Mouse (Mus musculus) midbrain, embryonic 14.5 days (tissue): ENCODE data around the gene Zfp865. TPM values are rescaled to one million over a fixed set of nuclear protein-coding genes. Genes with fewer than 3 reads are reported as not detected.
A peak's percentile ranks its signal among the peaks of the same experiment; 100 is the strongest.
"Not testable (repeated sequence)": the region's sequence is repeated elsewhere in the genome, so short reads cannot be mapped to it uniquely, and the experiment has no call there.

ENCODE experiments used
- ATAC-seq: fragments of 200-750 bp; cut with Nextera tagmentation; 2 replicates; pipeline ENCODE4 v1.8.0; 2017; ENCODE audit warnings: moderate number of reproducible peaks, moderate library complexity; ENCODE audit not compliant: low FRiP score, low TSS enrichment
- DNase-seq: peaks from one replicate; pipeline ENCODE4 v3.0.0-alpha.2; 2015
- H3K27ac ChIP-seq: fragments of 300-500 bp; sonication (generic); replicated peaks from 2 replicates; pipeline ENCODE4 v1.5.1; 2014; ENCODE audit warnings: mild to moderate bottlenecking, low read depth, low read length, moderate library complexity
- H3K27me3 ChIP-seq: fragments of 300-500 bp; sonication (generic); 2 replicates; pipeline ENCODE4 v1.6.1; 2014; ENCODE audit warnings: low read length, control low read depth, mixed read lengths; ENCODE audit not compliant: control insufficient read depth, insufficient read depth
- H3K36me3 ChIP-seq: fragments of 300-500 bp; sonication (generic); 2 replicates; pipeline ENCODE4 v1.6.1; 2014; ENCODE audit warnings: low read length, control low read depth; ENCODE audit not compliant: control insufficient read depth, insufficient read depth
- H3K4me1 ChIP-seq: fragments of 300-500 bp; sonication (generic); 2 replicates; pipeline ENCODE4 v1.6.1; 2014; ENCODE audit warnings: mild to moderate bottlenecking, antibody characterized with exemption, low read length, control low read depth; ENCODE audit not compliant: control insufficient read depth, insufficient read depth
- H3K4me2 ChIP-seq: fragments of 300-500 bp; sonication (generic); 2 replicates; pipeline ENCODE4 v1.6.1; 2014; ENCODE audit warnings: mild to moderate bottlenecking, low read length, moderate library complexity
- H3K4me3 ChIP-seq: fragments of 300-500 bp; sonication (generic); replicated peaks from 2 replicates; pipeline ENCODE4 v1.5.1; 2014; ENCODE audit warnings: low read depth, low read length
- H3K9ac ChIP-seq: fragments of 300-500 bp; sonication (generic); replicated peaks from 2 replicates; pipeline ENCODE4 v1.6.1; 2014; ENCODE audit warnings: mild to moderate bottlenecking, low read length, moderate library complexity
- H3K9me3 ChIP-seq: fragments of 300-500 bp; sonication (generic); 2 replicates; pipeline ENCODE4 v1.6.1; 2016; ENCODE audit warnings: low read length, control low read depth, mixed read lengths; ENCODE audit not compliant: control insufficient read depth
- WGBS: fragments of 180-500 bp; shearing (Covaris S2); extraction: QIAGEN DNeasy Blood & Tissue Kit; methylation state at CpG from one replicate; pipeline ENCODE4 v1.1.7; 2014; 5-methylcytosine and 5-hydroxymethylcytosine counted together
- polyA plus RNA-seq: library from polyadenylated mRNA; unstranded; fragments of >200 nt; fragmentation: Nextera tagmentation; extraction: Ambion mirVana; gene quantifications from 2 replicates; pipeline ENCODE4 v1.2.1, GENCODE M21; 2014

Zfp865 gene
- polyA plus RNA-seq, 1 experiment from 2014 or later, result 6.8 TPM

DNA sequence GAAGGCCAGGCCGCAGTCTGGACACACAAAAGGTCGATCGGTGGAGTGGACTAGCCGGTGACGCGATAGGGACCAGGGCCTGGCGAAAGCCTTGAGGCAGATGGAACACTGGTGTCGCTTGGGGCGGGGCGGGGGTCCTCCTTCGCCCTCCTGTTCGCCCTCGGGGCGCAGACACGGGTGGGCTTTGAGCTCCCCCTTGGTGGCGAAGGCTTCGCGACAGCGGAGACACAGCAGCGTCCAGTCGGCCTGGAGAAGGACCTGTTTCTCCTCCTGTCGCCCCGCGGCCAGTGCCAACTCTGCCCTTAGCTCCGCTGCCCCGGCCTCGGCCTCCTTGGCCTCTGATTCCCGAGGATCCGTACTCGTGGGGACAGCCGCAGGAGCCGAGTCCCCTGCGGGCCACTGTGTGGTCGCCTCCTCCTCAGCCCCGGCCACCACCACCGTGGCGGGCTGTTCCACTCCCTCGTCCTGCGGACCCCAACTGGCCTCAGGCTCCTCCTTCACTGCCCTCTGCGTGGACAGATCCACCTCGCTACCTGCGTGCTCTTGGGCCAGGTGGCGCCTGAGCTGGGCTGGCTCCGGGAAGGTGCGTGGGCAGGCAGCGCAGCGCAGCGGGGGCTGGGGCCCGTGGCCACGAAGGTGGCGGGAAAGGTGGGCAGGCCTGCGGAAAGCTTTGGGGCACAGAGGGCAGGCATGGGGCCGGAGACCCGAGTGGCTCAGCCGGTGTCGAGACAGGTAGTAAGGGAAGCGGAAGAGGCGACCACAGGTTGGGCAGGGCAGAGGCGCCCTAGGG, 26.0 kb upstream of the Zfp865 start:
- peaks cover 33% of the 10 kb centered on the region for H3K36me3 ChIP-seq
- H3K9ac ChIP-seq, result peak overlapping the region; percentile 37; the same call in 1 of the 2 replicates
- H3K27ac ChIP-seq, result no peak overlapping the region
- no peaks in the 10 kb centered on the region for H3K27me3 ChIP-seq
- peaks cover 22% of the 10 kb centered on the region for H3K4me1 ChIP-seq
- WGBS, result 51% methylated on average over 59 of the region's 59 CpGs
- H3K9me3 ChIP-seq, result no peaks in the 10 kb centered on the region
- H3K4me2 ChIP-seq, result peak overlapping the region; percentile 94
- ATAC-seq, result no peak
- DNase-seq, result no peak
- peak overlapping the region; percentile 81 for H3K4me3 ChIP-seq

DNA sequence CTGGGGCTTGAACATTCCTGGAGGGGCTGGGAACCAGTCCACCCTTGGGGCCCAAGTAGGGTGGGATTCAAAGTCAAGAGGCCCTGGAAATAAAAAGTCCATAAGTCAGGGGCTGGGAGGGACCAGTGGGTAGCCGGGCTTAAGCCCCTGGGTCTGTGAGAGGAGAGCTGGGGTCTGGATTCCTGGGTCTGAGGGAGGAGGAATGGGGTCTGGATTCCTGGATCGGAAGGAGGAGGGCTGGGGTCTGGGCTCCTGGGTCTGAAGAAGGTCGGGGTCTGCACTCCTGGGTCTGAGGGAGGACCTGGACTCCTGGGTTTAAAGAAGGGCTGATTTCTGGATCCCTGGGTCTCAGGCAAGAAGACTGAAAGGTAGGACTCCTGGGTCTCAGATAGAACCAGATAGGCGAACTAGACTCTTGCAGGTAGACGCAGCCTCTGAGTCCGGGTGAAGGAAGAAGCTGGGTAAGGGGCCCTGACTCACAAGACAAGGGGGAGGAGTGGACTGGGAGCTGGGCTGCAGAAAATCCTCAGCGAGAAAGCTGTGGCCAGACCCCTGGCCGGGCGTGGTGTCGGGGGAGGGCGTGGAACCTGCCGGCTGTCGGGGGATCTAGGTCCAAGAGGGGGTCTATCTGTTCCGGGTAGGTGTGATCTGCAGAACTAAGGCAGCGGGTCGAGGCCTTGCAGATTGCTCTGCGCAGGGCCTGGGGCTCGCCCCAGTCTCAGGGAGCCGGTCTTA, 24.7 kb upstream of the Zfp865 start:
- Histone ChIP-seq H3K4me3 (peak overlapping the region; percentile 81), H3K27me3 (no peaks in the 10 kb centered on the region), H3K9ac (peak overlapping the region; percentile 94), H3K9me3 (no peaks in the 10 kb centered on the region), H3K4me1 (peaks cover 22% of the 10 kb centered on the region), H3K27ac (peak overlapping the region; percentile 89), H3K36me3 (peaks cover 33% of the 10 kb centered on the region), H3K4me2 (peak overlapping the region; percentile 94)
- WGBS, result 3% methylated on average over 19 of the region's 19 CpGs
- ATAC-seq (no peak), DNase-seq (no peak)

DNA sequence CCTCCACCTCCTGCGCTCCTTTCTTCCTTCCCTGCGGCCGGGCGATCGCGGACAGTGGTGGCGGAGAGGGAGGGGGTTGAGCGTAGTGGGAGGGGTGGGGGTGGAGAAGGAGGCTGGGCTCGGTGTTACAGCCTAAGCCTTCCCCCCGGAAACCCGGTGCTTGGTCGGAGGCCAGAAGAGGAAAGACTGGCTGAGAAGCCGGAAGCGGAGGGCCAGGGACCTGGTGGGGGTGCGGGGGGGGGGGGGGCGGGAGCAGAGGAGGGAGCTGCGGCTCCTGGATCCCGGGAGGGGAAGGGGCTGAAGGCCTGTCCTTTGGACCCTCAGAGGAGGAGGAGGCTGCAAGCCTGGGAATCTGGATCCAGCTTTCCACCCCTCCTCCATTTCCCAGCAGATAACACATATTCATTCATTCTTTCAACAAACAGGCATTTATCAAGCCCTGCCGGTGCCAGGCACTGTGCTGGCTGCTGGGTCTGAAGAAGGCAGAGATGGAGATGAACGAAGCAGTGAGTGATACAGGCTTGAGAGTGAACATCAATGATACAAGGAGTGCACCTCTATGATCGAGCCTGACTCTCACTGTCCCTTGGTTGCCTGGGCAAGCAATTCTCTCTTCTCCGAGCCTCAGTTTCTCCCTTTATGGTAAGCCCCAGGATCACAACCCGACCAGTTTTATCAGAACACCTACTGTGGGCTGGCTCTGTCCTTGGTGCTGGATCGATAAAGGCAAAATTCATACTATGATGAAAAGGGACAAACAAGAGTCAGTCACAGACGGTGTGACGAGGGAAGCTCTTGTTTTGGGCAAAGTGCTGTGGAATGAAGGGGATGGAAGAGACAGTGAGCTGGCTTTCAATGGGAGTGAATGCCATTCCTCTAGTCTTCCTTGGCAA, 23.9 kb upstream of the Zfp865 start, which contains the start of gene Zfp579:
TSS of gene Zfp579 (minus strand) at position 156 of the 893 bp plus-strand sequence.
- DNase-seq, result peak; percentile 95

DNA sequence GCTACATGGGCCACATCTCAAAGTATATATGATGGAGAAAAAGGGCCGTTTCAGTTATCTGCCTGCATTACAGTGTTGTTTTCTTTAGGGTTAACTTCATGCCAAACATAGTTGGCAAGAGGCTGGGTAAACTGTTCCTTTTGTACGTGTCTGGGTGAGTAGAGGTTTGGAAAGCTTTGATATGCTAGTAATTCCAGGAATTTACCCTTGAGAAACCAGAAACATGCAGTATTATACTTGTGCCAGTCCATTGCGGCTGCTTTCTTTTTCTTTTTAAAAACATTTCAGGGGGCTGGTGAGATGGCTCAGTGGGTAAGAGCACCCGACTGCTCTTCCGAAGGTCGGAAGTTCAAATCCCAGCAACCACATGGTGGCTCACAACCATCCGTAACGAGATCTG, 23.2 kb upstream of the Zfp865 start:
- Histone ChIP-seq H3K9me3 (no peaks in the 10 kb centered on the region), H3K27me3 (no peaks in the 10 kb centered on the region), H3K4me1 (peaks cover 22% of the 10 kb centered on the region), H3K27ac (peak overlapping the region; percentile 89; the same call in 1 of the 2 replicates), H3K4me2 (peak overlapping the region; percentile 94), H3K4me3 (peak overlapping the region; percentile 81), H3K36me3 (peaks cover 25% of the 10 kb centered on the region), H3K9ac (peak overlapping the region; percentile 94)
- WGBS, result 67% methylated on average over 7 of the region's 8 CpGs
- ATAC-seq, result no peak
- DNase-seq, result no peak

More for the DNA sequence above, 23.9 kb upstream of the Zfp865 start, which contains the start of gene Zfp579:
- Histone ChIP-seq H3K4me2 (peak within 1 kb of the TSS; percentile 94), H3K27ac (peak within 1 kb of the TSS; percentile 89), H3K27me3 (no peaks in the 10 kb centered on the region), H3K36me3 (peaks cover 31% of the 10 kb centered on the region), H3K9me3 (no peaks in the 10 kb centered on the region), H3K4me1 (peaks cover 22% of the 10 kb centered on the region), H3K9ac (peak within 1 kb of the TSS; percentile 94), H3K4me3 (peak within 1 kb of the TSS; percentile 81)
- 2% methylated on average over 23 of the region's 26 CpGs for WGBS
- ATAC-seq, result peak; percentile 91

DNA sequence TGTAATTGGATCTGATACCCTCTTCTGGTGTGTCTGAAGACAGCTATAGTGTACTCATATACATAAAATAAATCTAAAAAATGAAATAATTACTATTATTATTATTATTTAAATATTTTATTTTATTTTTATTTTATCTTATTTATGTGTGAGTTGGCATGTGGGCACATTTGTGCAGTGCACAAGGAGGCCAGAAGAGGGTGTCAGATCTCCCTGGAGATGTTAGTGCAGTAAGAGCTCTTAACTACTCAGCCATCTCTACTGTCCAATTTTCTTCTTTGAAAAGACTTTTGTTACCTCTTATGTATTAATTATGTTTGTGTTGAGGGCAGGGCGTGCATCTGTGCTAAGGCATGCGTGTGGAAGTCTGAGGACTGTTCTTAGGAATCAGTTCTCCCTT, 20.3 kb upstream of the Zfp865 start:
- ATAC-seq, result no peak
- no peaks in the 10 kb centered on the region for H3K9me3 ChIP-seq
- H3K27me3 ChIP-seq, result no peaks in the 10 kb centered on the region
- H3K4me3 ChIP-seq, result no peak overlapping the region
- no peak overlapping the region for H3K4me2 ChIP-seq
- DNase-seq, result no peak
- no peak overlapping the region for H3K9ac ChIP-seq
- peaks cover 5% of the 10 kb centered on the region for H3K4me1 ChIP-seq
- H3K27ac ChIP-seq, result no peak overlapping the region
- 82% methylated on average over 2 of the region's 2 CpGs for WGBS
- H3K36me3 ChIP-seq, result no peaks in the 10 kb centered on the region

DNA sequence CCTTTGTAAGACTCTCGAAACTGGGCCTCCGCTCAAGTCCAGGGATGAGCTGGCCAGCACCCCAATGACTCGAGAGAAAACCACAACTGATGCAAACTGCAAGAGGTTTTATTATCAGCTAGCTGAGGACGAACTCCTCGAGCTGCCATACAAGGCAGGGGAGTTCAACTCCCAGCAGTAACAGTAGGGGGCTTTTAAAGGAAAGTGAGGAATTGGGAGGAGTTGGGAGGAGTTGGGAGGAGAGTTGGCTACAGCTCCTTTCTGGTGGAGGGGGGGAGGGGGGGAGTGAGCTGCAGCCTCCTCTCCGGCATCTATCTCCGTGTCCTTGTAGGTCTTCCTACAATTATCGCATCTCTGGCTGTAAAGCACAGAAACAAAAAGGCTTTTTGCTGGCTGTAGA, 17.3 kb upstream of the Zfp865 start:
- H3K27me3 ChIP-seq, ATAC-seq, H3K4me1 ChIP-seq, H3K27ac ChIP-seq, H3K9ac ChIP-seq, DNase-seq, H3K4me2 ChIP-seq, H3K9me3 ChIP-seq, H3K4me3 ChIP-seq: not testable (repeated sequence)
- H3K36me3 ChIP-seq, result peaks cover 13% of the 10 kb centered on the region
- 75% methylated on average over 8 of the region's 8 CpGs for WGBS

DNA sequence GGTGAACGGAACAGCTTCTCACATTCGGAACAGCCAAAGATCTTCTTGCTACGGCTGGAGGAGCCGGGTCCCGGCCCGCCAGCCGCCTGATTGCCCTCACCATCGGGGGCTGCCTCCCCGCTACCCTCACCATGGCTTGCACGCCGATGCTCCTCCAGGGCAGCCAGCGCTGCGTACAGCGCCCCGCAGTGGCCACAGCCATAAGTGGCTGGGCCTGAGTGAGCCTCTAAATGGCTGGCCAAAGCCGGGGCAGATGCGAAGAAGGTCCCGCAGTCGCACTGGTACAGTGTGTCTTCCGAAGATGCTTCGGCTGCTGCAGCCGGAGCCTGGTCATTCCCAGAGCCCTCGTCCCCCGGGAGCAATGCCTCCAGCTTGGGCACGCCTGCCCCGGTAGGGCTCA, 11.9 kb upstream of the Zfp865 start:
- ATAC-seq, result no peak
- H3K36me3 ChIP-seq, result peaks cover 61% of the 10 kb centered on the region

More for the DNA sequence above, 11.9 kb upstream of the Zfp865 start:
- no peaks in the 10 kb centered on the region for H3K27me3 ChIP-seq
- WGBS, result 97% methylated on average over 26 of the region's 26 CpGs
- no peak overlapping the region for H3K4me2 ChIP-seq
- no peaks in the 10 kb centered on the region for H3K4me1 ChIP-seq
- H3K9me3 ChIP-seq, result no peaks in the 10 kb centered on the region
- H3K9ac ChIP-seq, result no peak overlapping the region
- H3K27ac ChIP-seq, result no peak overlapping the region
- H3K4me3 ChIP-seq, result no peak overlapping the region
- DNase-seq, result no peak
